Mouse (Mus musculus): Measurements from ENCODE around the gene Chmp6. TPM values are rescaled to one million over a fixed set of nuclear protein-coding genes. Genes with fewer than 3 reads are reported as not detected.

The Chmp6 gene
- polyA plus RNA-seq, 1 experiment from 2014 or later: 79.4 TPM

- Histone ChIP-seq H3K36me3 (peaks cover 15% of the 10 kb centered on the region), H3K4me3 (replicated peaks) (peak overlapping the region; percentile 66), H3K27me3 (replicated peaks) (0 out of 2 replicates have a peak, but pooled peaks cover 4% of the 10 kb centered on the region), H3K4me2 (peak overlapping the region; percentile 88), H3K27ac (peak overlapping the region; percentile 69; the same call in 1 of the 2 replicates), H3K9ac (peak overlapping the region; percentile 60), H3K4me1 (peaks cover 33% of the 10 kb centered on the region), H3K9me3 (no peaks in the 10 kb centered on the region)
- no peak for ATAC-seq (ENCODE audit: insufficient read depth, low FRiP score, low read depth)
- WGBS: 12% methylated on average over 7 of the region's 7 CpGs
Observed at GRCm38 (mm10) chr11:119912845-119913244, 396 bp upstream of the Chmp6 start.

DNA sequence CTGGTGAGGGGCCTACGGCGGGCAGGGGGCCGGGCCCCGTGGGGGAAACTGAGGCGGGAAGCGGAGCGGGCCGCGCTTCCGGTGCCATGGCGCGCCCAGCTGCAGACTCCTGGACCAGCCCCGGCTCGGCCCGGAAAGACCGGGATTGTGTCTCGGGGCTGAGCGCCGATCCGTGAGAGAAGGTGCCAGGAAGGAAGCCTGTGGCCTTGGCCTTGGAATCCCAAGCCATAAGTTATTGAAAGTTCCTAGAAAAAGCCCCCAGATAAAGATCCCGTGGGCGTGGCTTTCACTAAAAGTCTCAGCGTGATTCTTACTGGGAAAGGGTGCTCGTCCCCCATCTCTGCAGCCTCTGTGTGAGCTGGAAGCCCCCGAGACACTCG lies 684 bp downstream of the Chmp6 start:
- Histone ChIP-seq H3K4me1 (peaks cover 33% of the 10 kb centered on the region), H3K4me2 (peak overlapping the region; percentile 88), H3K9me3 (no peaks in the 10 kb centered on the region), H3K9ac (peak overlapping the region; percentile 60), H3K4me3 (replicated peaks) (peak overlapping the region; percentile 66), H3K27ac (peak overlapping the region; percentile 69), H3K27me3 (replicated peaks) (no peaks in the 10 kb centered on the region), H3K36me3 (peaks cover 26% of the 10 kb centered on the region)
- WGBS: under 1% methylated on average over 26 of the region's 26 CpGs
- ATAC-seq (ENCODE audit: insufficient read depth, low FRiP score, low read depth): peak; percentile 43

DNA sequence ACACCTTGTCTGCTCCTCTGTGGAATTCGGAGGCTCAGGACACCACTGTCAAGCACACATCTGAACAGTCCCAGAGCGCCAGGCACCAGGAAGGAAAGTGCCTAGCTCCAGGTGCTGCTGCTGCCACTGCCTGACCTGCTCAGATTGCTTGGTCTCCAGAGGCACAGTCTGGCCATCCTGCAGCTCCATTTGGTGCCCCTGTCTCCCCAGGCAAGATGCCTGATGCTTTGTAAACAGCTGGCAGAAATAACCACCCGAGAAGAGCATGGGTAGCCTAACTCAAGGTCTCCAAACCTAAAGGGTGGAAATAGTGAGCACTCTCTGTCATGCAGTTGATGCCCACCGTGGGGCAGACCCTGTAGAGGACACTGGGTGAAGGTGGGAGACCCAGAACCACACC lies 1.1 kb downstream of the Chmp6 start:
- WGBS: 20% methylated on average over 4 of the region's 4 CpGs
- H3K27me3 ChIP-seq (replicated peaks): no peaks in the 10 kb centered on the region
- H3K36me3 ChIP-seq: peaks cover 30% of the 10 kb centered on the region
- no peak for ATAC-seq (ENCODE audit: insufficient read depth, low FRiP score, low read depth)
- no peaks in the 10 kb centered on the region for H3K9me3 ChIP-seq
- H3K4me2 ChIP-seq: peak overlapping the region; percentile 88
- peak overlapping the region; percentile 60 for H3K9ac ChIP-seq
- peaks cover 33% of the 10 kb centered on the region for H3K4me1 ChIP-seq
- peak overlapping the region; percentile 66 for H3K4me3 ChIP-seq (replicated peaks)
- peak overlapping the region; percentile 69; the same call in 1 of the 2 replicates for H3K27ac ChIP-seq

DNA sequence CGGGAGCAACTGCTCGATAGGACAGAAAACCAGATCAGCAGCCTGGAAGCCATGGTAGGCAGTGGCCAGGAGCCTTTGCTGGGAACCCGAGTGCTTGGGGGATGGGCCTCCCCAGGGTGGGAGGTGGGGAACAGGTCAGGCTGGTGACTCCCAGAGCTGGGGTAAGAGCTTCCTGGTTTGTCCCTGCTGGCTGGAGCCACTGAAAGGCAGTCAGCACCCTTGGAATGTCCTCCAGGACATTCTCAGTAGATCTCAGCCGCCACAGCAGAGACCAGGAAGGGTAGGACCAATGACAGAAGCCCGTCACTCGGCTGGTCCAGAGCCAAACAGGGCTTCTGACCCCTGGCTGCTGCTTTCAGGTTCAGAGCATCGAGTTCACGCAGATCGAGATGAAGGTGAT lies 2.4 kb downstream of the Chmp6 start:
- Histone ChIP-seq H3K9ac (no peak overlapping the region), H3K4me3 (replicated peaks) (no peak overlapping the region), H3K4me1 (peaks cover 33% of the 10 kb centered on the region), H3K27ac (peak overlapping the region; percentile 51), H3K9me3 (no peaks in the 10 kb centered on the region), H3K27me3 (replicated peaks) (no peaks in the 10 kb centered on the region), H3K4me2 (peak overlapping the region; percentile 88; the same call in 1 of the 2 replicates), H3K36me3 (peaks cover 35% of the 10 kb centered on the region)
- WGBS: 83% methylated on average over 9 of the region's 9 CpGs
- ATAC-seq (ENCODE audit: insufficient read depth, low FRiP score, low read depth): no peak

DNA sequence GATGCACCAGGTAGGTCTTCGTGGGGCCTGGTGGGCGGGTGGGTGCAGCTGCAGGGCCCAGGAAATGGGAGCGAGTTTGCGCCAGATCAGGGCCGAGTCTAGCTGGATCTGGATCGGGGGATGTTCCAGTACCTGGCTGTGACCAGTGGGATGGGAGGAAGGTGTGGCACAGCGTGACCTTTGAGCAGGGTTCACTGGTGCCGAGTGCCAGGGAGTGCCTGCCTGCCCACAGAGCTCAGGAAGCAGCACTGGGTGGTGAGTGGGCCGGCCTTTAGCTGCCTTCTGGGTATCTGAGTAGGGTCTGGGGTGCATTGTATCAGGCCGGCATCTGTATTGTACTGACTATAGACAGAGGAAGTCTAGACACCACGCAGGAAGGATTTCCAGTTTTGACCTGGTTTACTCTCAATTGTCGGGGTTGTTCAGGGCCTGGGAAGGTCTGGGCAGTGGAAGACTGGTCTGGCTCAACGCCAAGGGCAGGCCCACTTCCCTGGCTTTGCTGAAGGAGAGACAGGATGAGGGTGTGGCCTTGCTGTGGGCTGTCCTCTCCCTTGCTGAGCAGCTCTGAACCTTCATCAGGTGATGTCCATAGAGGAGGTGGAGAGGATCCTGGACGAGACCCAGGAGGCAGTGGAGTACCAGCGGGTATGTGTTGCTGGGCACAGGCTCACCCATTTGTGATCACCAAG lies 3.0 kb downstream of the Chmp6 start:
- Histone ChIP-seq H3K9me3 (no peaks in the 10 kb centered on the region), H3K36me3 (peaks cover 35% of the 10 kb centered on the region), H3K4me2 (peak overlapping the region; percentile 24; the same call in 1 of the 2 replicates), H3K9ac (no peak overlapping the region), H3K4me3 (replicated peaks) (no peak overlapping the region), H3K27me3 (replicated peaks) (no peaks in the 10 kb centered on the region), H3K27ac (peak overlapping the region; percentile 51), H3K4me1 (peaks cover 33% of the 10 kb centered on the region)
- 77% methylated on average over 15 of the region's 15 CpGs for WGBS
- ATAC-seq (ENCODE audit: insufficient read depth, low FRiP score, low read depth): 0 out of 2 replicates have a peak, but pooled peaks have one; percentile 9

DNA sequence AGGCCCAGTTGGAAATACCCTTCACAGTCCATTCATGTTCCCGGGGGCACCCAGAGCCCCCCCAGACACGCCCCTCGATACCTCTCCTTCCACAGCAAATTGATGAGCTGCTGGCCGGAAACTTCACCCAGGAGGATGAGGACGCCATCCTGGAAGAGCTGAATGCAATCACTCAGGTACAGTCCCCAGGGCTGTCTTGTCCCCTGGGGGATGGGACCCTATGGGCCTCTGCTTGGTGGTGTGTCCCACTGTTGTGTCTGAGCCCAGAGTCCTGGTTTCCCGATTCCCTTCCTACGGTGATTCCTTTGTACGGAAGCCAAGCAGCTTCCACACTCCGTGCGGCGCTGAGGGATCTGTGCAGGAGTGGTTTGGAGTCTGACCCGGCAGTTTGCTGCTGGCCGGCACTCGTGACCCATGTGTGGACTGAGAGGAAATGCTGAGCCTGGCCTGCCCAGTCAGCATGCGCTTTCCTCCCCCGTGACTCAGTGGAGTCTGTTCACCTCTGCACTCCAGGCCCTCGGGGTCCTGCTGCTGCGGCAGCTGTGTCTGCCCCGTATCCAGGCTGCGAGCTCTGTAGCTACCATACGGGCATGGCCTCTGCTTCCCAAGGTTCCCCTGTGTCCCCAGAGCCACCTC lies 3.7 kb downstream of the Chmp6 start:
- Histone ChIP-seq H3K27me3 (replicated peaks) (no peaks in the 10 kb centered on the region), H3K36me3 (peaks cover 35% of the 10 kb centered on the region), H3K4me1 (peaks cover 33% of the 10 kb centered on the region), H3K4me2 (no peak overlapping the region), H3K9ac (no peak overlapping the region), H3K4me3 (replicated peaks) (no peak overlapping the region), H3K9me3 (no peaks in the 10 kb centered on the region), H3K27ac (no peak overlapping the region)
- no peak for ATAC-seq (ENCODE audit: insufficient read depth, low FRiP score, low read depth)
- WGBS: 89% methylated on average over 21 of the region's 21 CpGs

DNA sequence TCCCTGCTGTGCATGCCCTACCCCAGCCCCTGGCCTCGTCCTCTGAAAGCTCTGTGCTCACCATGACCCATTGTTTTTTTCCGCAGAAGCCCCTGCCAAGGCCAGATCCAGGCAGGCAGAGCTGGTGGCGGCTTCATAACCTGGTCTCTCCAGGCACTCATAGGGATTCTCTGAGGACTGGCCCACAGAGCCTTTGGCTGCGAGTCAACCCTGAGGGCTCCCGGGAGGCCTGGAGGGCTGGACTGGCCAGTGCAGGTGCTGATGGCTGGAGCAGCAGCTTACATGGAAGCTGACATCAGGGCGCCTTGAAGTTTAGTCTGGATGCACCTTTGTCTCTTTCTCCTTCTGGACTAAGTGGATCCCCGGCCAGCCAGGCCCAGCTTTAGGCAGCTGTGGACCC lies 5.3 kb downstream of the Chmp6 start:
- no peak for ATAC-seq (ENCODE audit: insufficient read depth, low FRiP score, low read depth)

DNA sequence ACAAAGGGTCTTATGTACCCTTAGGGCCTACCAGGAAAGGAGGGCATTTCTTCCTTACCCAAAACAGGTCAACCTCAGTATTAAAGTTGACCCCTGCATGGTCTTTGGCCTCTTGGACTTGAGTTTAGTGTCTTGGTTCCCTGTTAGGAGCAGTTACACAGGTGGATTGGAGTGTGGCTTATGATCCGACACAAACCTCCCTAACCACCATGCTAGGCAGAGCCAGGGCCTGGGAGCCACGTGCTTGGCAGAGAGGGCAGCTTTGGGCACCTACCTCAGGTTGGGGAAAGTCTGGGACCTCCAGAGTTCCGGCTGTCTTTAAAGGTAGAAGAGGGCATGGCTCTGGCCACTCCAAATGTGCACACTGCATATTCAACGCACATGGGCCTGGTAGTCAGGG lies 6.2 kb downstream of the Chmp6 start:
- Histone ChIP-seq H3K4me1 (peaks cover 21% of the 10 kb centered on the region), H3K27me3 (replicated peaks) (no peaks in the 10 kb centered on the region), H3K9ac (no peak overlapping the region), H3K4me3 (replicated peaks) (no peak overlapping the region), H3K4me2 (no peak overlapping the region), H3K36me3 (peaks cover 35% of the 10 kb centered on the region), H3K9me3 (no peaks in the 10 kb centered on the region), H3K27ac (no peak overlapping the region)
- WGBS: 86% methylated on average over 4 of the region's 4 CpGs
- ATAC-seq (ENCODE audit: insufficient read depth, low FRiP score, low read depth): no peak

More for the DNA sequence above, 5.3 kb downstream of the Chmp6 start:
- no peak overlapping the region for H3K27ac ChIP-seq
- 87% methylated on average over 7 of the region's 7 CpGs for WGBS
- peaks cover 35% of the 10 kb centered on the region for H3K36me3 ChIP-seq
- H3K9ac ChIP-seq: no peak overlapping the region
- H3K4me2 ChIP-seq: no peak overlapping the region
- no peak overlapping the region for H3K4me3 ChIP-seq (replicated peaks)
- peaks cover 25% of the 10 kb centered on the region for H3K4me1 ChIP-seq
- no peaks in the 10 kb centered on the region for H3K9me3 ChIP-seq
- no peaks in the 10 kb centered on the region for H3K27me3 ChIP-seq (replicated peaks)

- Histone ChIP-seq H3K36me3 (peaks cover 35% of the 10 kb centered on the region), H3K27me3 (replicated peaks) (no peaks in the 10 kb centered on the region), H3K27ac (no peak overlapping the region), H3K4me3 (replicated peaks) (no peak overlapping the region), H3K9me3 (no peaks in the 10 kb centered on the region), H3K4me1 (peaks cover 17% of the 10 kb centered on the region), H3K4me2 (no peak overlapping the region), H3K9ac (no peak overlapping the region)
- 67% methylated on average over 8 of the region's 8 CpGs for WGBS
- ATAC-seq (ENCODE audit: insufficient read depth, low FRiP score, low read depth): no peak
Observed at GRCm38 (mm10) chr11:119919897-119920296, 6.7 kb downstream of the Chmp6 start.

DNA sequence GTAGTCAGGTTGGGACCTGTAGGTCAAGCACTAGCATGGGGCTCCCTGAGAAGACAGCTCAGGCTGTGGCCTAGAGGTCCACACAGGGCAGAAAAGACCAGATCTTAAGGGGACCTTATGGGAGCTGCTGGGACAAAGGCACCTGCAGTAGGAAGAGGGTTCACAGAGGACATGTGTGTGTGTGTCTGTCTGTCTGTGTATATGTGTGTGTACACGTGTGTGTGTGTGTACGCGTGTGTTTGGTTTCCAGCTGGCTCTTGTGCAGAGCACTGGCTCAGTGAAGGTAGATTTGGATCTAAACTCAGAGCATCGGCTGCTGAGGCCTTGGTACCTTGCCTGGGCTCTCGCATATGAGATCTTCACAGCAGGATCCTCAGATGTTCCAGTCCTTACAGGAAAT lies 7.4 kb downstream of the Chmp6 start:
- no peak overlapping the region for H3K4me3 ChIP-seq (replicated peaks)
- no peak overlapping the region for H3K9ac ChIP-seq
- peaks cover 9% of the 10 kb centered on the region for H3K4me1 ChIP-seq
- no peaks in the 10 kb centered on the region for H3K27me3 ChIP-seq (replicated peaks)
- no peaks in the 10 kb centered on the region for H3K9me3 ChIP-seq
- no peak overlapping the region for H3K27ac ChIP-seq
- 91% methylated on average over 5 of the region's 5 CpGs for WGBS
- H3K36me3 ChIP-seq: peaks cover 35% of the 10 kb centered on the region
- no peak overlapping the region for H3K4me2 ChIP-seq
- ATAC-seq (ENCODE audit: insufficient read depth, low FRiP score, low read depth): no peak

DNA sequence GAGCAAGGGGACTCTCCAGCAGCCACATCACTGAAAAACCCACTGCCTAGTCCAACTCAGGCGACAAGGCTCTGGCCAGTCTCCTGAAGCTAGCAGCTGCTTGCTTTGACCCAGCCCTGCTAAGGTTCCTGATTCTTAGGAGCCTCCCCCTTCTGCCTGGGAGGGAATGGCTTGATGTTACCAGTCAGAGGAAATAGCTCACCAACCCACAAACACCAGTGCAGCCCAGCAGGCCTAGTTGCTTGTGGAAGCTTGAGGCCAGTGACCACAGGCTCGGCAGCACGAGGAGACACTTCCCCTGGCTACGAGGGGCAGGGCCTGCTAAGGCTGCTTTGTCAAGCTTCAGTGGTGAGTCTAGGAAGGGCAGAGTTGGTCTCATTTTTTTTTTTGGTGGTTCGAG lies 11.9 kb downstream of the Chmp6 start:
- ATAC-seq (ENCODE audit: insufficient read depth, low FRiP score, low read depth): no peak
- no peaks in the 10 kb centered on the region for H3K27me3 ChIP-seq (replicated peaks)
- WGBS: 69% methylated on average over 5 of the region's 5 CpGs

GRCm38 (mm10) chr11:119926762-119927161 lies 13.5 kb downstream of the Chmp6 start:
- Histone ChIP-seq H3K36me3 (no peaks in the 10 kb centered on the region), H3K27ac (no peak overlapping the region), H3K9me3 (no peaks in the 10 kb centered on the region), H3K4me3 (replicated peaks) (no peak overlapping the region), H3K27me3 (replicated peaks) (no peaks in the 10 kb centered on the region), H3K9ac (no peak overlapping the region), H3K4me1 (peaks cover 4% of the 10 kb centered on the region; the same call in 1 of the 2 replicates), H3K4me2 (no peak overlapping the region)
- WGBS: 66% methylated on average over 5 of the region's 5 CpGs
- ATAC-seq (ENCODE audit: insufficient read depth, low FRiP score, low read depth): no peak

More for the DNA sequence above, 11.9 kb downstream of the Chmp6 start:
- Histone ChIP-seq H3K4me1 (peaks cover 4% of the 10 kb centered on the region; the same call in 1 of the 2 replicates), H3K4me3 (replicated peaks) (no peak overlapping the region), H3K27ac (no peak overlapping the region), H3K36me3 (no peaks in the 10 kb centered on the region), H3K9ac (no peak overlapping the region), H3K4me2 (no peak overlapping the region), H3K9me3 (no peaks in the 10 kb centered on the region)
